Mouse (Mus musculus) kidney, postnatal 0 days (tissue): ENCODE results near the gene Grm4. TPM values are rescaled to one million over a fixed set of nuclear protein-coding genes. Genes with fewer than 3 reads are reported as not detected.

Source experiments
- ATAC-seq: fragments of 200-750 bp; cut with Nextera tagmentation; replicated peaks from 2 replicates; pipeline ENCODE4 v1.8.0; 2017; ENCODE audit warnings: low read depth, moderate number of reproducible peaks, moderate TSS enrichment, moderate library complexity; ENCODE audit not compliant: low FRiP score
- DNase-seq: peaks from one replicate; pipeline ENCODE4 v3.0.0-alpha.2; 2016; ENCODE audit warnings: low spot score
- H3K27ac ChIP-seq: fragments of 300-500 bp; sonication (generic); 2 replicates; pipeline ENCODE4 v1.5.1; 2014; ENCODE audit warnings: mild to moderate bottlenecking
- H3K27me3 ChIP-seq: fragments of 300-500 bp; sonication (generic); 2 replicates; pipeline ENCODE4 v1.6.1; 2014; ENCODE audit warnings: low read length, mixed read lengths; ENCODE audit not compliant: insufficient read depth
- H3K36me3 ChIP-seq: fragments of 300-500 bp; sonication (generic); 2 replicates; pipeline ENCODE4 v1.6.1; 2014; ENCODE audit warnings: low read length, mixed read lengths; ENCODE audit not compliant: insufficient read depth
- H3K4me1 ChIP-seq: fragments of 300-500 bp; sonication (generic); replicated peaks from 2 replicates; pipeline ENCODE4 v1.6.1; 2014; ENCODE audit warnings: antibody characterized with exemption, low read length, mixed read lengths; ENCODE audit not compliant: insufficient read depth
- H3K4me2 ChIP-seq: fragments of 300-500 bp; sonication (generic); 2 replicates; pipeline ENCODE4 v1.6.1; 2014; ENCODE audit warnings: mild to moderate bottlenecking, low read length, moderate library complexity, mixed read lengths
- H3K4me3 ChIP-seq: fragments of 300-500 bp; sonication (generic); replicated peaks from 2 replicates; pipeline ENCODE4 v1.5.1; 2014; ENCODE audit warnings: low read depth, low read length
- H3K9ac ChIP-seq: fragments of 300-500 bp; sonication (generic); 2 replicates; pipeline ENCODE4 v1.6.1; 2014; ENCODE audit warnings: low read depth, low read length
- H3K9me3 ChIP-seq: fragments of 300-500 bp; sonication (generic); replicated peaks from 2 replicates; pipeline ENCODE4 v1.6.1; 2016; ENCODE audit warnings: low read length, inconsistent platforms, mixed read lengths
- CTCF ChIP-seq: IDR thresholded peaks from 2 replicates; pipeline ENCODE4 v1.5.1; 2016; ENCODE audit warnings: antibody characterized with exemption, low read depth, mild to moderate bottlenecking, moderate library complexity
- WGBS: fragments of 180-500 bp; shearing (Covaris S2); extraction: QIAGEN DNeasy Blood & Tissue Kit; methylation state at CpG from one replicate; pipeline ENCODE4 v1.1.7; 2014; 5-methylcytosine and 5-hydroxymethylcytosine counted together
- polyA plus RNA-seq: library from polyadenylated mRNA; unstranded; fragments of >200 nt; fragmentation: Nextera tagmentation; extraction: Ambion mirVana; gene quantifications from 2 replicates; pipeline ENCODE4 v1.2.1, GENCODE M21; 2015

Grm4 gene
- polyA plus RNA-seq, 1 experiment from 2014 or later: 1.3 TPM

GRCm38 (mm10) chr17:27422726-27423381 lies 98.3 kb downstream of the Grm4 start:
- Histone ChIP-seq H3K9ac (no peak overlapping the region), H3K36me3 (no peaks in the 10 kb centered on the region), H3K27me3 (no peaks in the 10 kb centered on the region), H3K4me2 (0 out of 2 replicates have a peak overlapping the region, but pooled peaks have one; percentile 6), H3K9me3 (no peaks in the 10 kb centered on the region), H3K27ac (no peak overlapping the region), H3K4me1 (0 out of 2 replicates have a peak, but pooled peaks cover 11% of the 10 kb centered on the region), H3K4me3 (no peak overlapping the region)
- TF ChIP-seq CTCF: no peak
- WGBS: 21% methylated on average over 10 of the region's 10 CpGs
- ATAC-seq (no peak), DNase-seq (peak; percentile 44)

GRCm38 (mm10) chr17:27422371-27422725 lies 98.9 kb downstream of the Grm4 start:
- Histone ChIP-seq H3K27ac (no peak overlapping the region), H3K27me3 (no peaks in the 10 kb centered on the region), H3K9me3 (no peaks in the 10 kb centered on the region), H3K4me1 (0 out of 2 replicates have a peak, but pooled peaks cover 11% of the 10 kb centered on the region), H3K4me2 (0 out of 2 replicates have a peak overlapping the region, but pooled peaks have one; percentile 6), H3K4me3 (no peak overlapping the region), H3K36me3 (no peaks in the 10 kb centered on the region), H3K9ac (no peak overlapping the region)
- no peak for TF ChIP-seq CTCF
- ATAC-seq: no peak
- peak; percentile 36 for DNase-seq
- 7% methylated on average over 6 of the region's 6 CpGs for WGBS

- Histone ChIP-seq H3K27me3 (no peaks in the 10 kb centered on the region), H3K27ac (no peak overlapping the region), H3K4me3 (no peak overlapping the region), H3K4me1 (0 out of 2 replicates have a peak, but pooled peaks cover 11% of the 10 kb centered on the region), H3K36me3 (no peaks in the 10 kb centered on the region), H3K4me2 (no peak overlapping the region), H3K9me3 (no peaks in the 10 kb centered on the region), H3K9ac (no peak overlapping the region)
- WGBS: 40% methylated on average over 8 of the region's 8 CpGs
- no peak for TF ChIP-seq CTCF
- DNase-seq (peak; percentile 44), ATAC-seq (no peak)
Measured at GRCm38 (mm10) chr17:27421837-27422236, 99.4 kb downstream of the Grm4 start.

GRCm38 (mm10) chr17:27409006-27409405 lies 112.2 kb downstream of the Grm4 start:
- DNase-seq (no peak), ATAC-seq (no peak)
- Histone ChIP-seq H3K4me3 (no peak overlapping the region), H3K36me3 (no peaks in the 10 kb centered on the region), H3K9ac (no peak overlapping the region), H3K27ac (no peak overlapping the region), H3K4me1 (no peaks in the 10 kb centered on the region), H3K4me2 (no peak overlapping the region), H3K27me3 (no peaks in the 10 kb centered on the region), H3K9me3 (no peaks in the 10 kb centered on the region)
- TF ChIP-seq CTCF: no peak
- 65% methylated on average over 5 of the region's 5 CpGs for WGBS

- Histone ChIP-seq H3K9ac (no peak overlapping the region), H3K4me1 (no peaks in the 10 kb centered on the region), H3K27ac (no peak overlapping the region), H3K9me3 (no peaks in the 10 kb centered on the region), H3K4me3 (no peak overlapping the region), H3K36me3 (no peaks in the 10 kb centered on the region), H3K27me3 (no peaks in the 10 kb centered on the region), H3K4me2 (no peak overlapping the region)
- WGBS: 81% methylated on average over 5 of the region's 5 CpGs
- ATAC-seq (no peak), DNase-seq (no peak)
- no peak for TF ChIP-seq CTCF
Measured at GRCm38 (mm10) chr17:27408531-27408930, 112.7 kb downstream of the Grm4 start.

GRCm38 (mm10) chr17:27406956-27407355 lies 114.2 kb downstream of the Grm4 start:
- Histone ChIP-seq H3K4me1 (no peaks in the 10 kb centered on the region), H3K4me3 (no peak overlapping the region), H3K4me2 (no peak overlapping the region), H3K27ac (no peak overlapping the region), H3K36me3 (no peaks in the 10 kb centered on the region), H3K27me3 (no peaks in the 10 kb centered on the region), H3K9ac (no peak overlapping the region), H3K9me3 (no peaks in the 10 kb centered on the region)
- no peak for TF ChIP-seq CTCF
- DNase-seq (no peak), ATAC-seq (no peak)
- WGBS: 77% methylated on average over 4 of the region's 4 CpGs
